9 mouse cellular contexts compared by ENCODE assay signal in genomic region chr12:113100448-113101076, GRCm38 (mm10). TPM values are rescaled to one million over a fixed set of nuclear protein-coding genes. Genes with fewer than 3 reads are reported as not detected.
DNase-seq lines count a peak whose midpoint lies in the region; ATAC-seq and TF ChIP-seq lines count a peak whose summit lies in the region.
"Had no signal": no experiment of that assay in that cellular context is flagged by ENCODE, and none has a peak within 500 bp of the region (broad histone marks: within the 10 kb centered on the region; RNA-seq: fewer than 3 reads in every experiment).

No protein-coding gene starts in this region.

- ATAC-seq in embryonic facial prominence, embryonic 13.5 days (ENCODE audit: insufficient number of reproducible peaks, insufficient read depth, low FRiP score, low TSS enrichment, low read depth): no peak
- no peak for ATAC-seq in hindbrain, embryonic 15.5 days (ENCODE audit: low FRiP score, low read depth)
- ATAC-seq in activated CD4-positive, CD25-positive, alpha-beta regulatory T cell, adult 4 months: no peak

- H3K36me3 ChIP-seq in embryonic facial prominence, embryonic 13.5 days: peaks cover 28% of the 10 kb centered on the region
- no peaks in the 10 kb centered on the region for H3K36me3 ChIP-seq in hindbrain, embryonic 15.5 days

- peak overlapping the region; percentile 3; the same call in 1 of the 2 replicates for H3K27ac ChIP-seq in layer of hippocampus, adult 2 months
- H3K27ac ChIP-seq in embryonic facial prominence, embryonic 13.5 days: no peak overlapping the region
- H3K27ac ChIP-seq in hindbrain, embryonic 15.5 days (replicated peaks): 0 out of 2 replicates have a peak overlapping the region, but pooled peaks have one; percentile 32

- no peak for DNase-seq in layer of hippocampus, adult 2 months (ENCODE audit: low spot score in 2 of 2)
- DNase-seq in layer of hippocampus, adult 11-12 months (ENCODE audit: low spot score): no peak
- peak; percentile 13 for DNase-seq in MN1 (ENCODE audit: low spot score)
- DNase-seq in naive thymus-derived CD4-positive, alpha-beta T cell, adult 2 months (ENCODE audit: low read depth): peak; percentile 29
- DNase-seq in spleen, postnatal 4 days (ENCODE audit: low spot score in 2 of 2): no peak

- no peaks in the 10 kb centered on the region for H3K27me3 ChIP-seq in embryonic facial prominence, embryonic 13.5 days
- no peaks in the 10 kb centered on the region for H3K27me3 ChIP-seq in hindbrain, embryonic 15.5 days

- no peak for TF ChIP-seq CTCF in layer of hippocampus, adult 2 months (conservative IDR thresholded peaks at IDR 0.05)

- peak overlapping the region; percentile 93; the same call in 1 of the 2 replicates for H3K4me2 ChIP-seq in embryonic facial prominence, embryonic 13.5 days
- peak overlapping the region; percentile 85 for H3K4me2 ChIP-seq in hindbrain, embryonic 15.5 days

- H3K4me1 ChIP-seq in embryonic facial prominence, embryonic 13.5 days: peaks cover 42% of the 10 kb centered on the region
- peaks cover 59% of the 10 kb centered on the region for H3K4me1 ChIP-seq in hindbrain, embryonic 15.5 days (replicated peaks)

- peaks cover under 1% of the 10 kb centered on the region; the same call in 1 of the 2 replicates for H3K9me3 ChIP-seq in embryonic facial prominence, embryonic 13.5 days
- H3K9me3 ChIP-seq in hindbrain, embryonic 15.5 days: no peaks in the 10 kb centered on the region

- no peak overlapping the region for H3K4me3 ChIP-seq in layer of hippocampus, adult 2 months
- no peak overlapping the region for H3K4me3 ChIP-seq in embryonic facial prominence, embryonic 13.5 days
- H3K4me3 ChIP-seq in hindbrain, embryonic 15.5 days: no peak overlapping the region

- 77% methylated on average over 5 of the region's 5 CpGs for WGBS in embryonic facial prominence, embryonic 13.5 days
- WGBS in hindbrain, embryonic 15.5 days: 67% methylated on average over 5 of the region's 5 CpGs

- peak overlapping the region; percentile 1; the same call in 1 of the 2 replicates for H3K9ac ChIP-seq in embryonic facial prominence, embryonic 13.5 days
- H3K9ac ChIP-seq in hindbrain, embryonic 15.5 days: no peak overlapping the region

RNA-seq across cellular contexts. Expression of gene Mta1, which starts 2.5 kb away (rescaled TPM):
- 10 to 100 TPM; 76.0 to 76.9 TPM for total RNA-seq in layer of hippocampus, adult 2 months (2021)
- polyA plus RNA-seq in embryonic facial prominence, embryonic 13.5 days (2015; fragmentation: Nextera tagmentation; extraction: Ambion mirVana): 18.5 and 18.6 TPM in 2 replicates
- polyA plus RNA-seq in hindbrain, embryonic 15.5 days (2015; fragmentation: Nextera tagmentation; extraction: Ambion mirVana): 16.3 and 16.6 TPM in 2 replicates
- polyA plus RNA-seq in activated CD4-positive, CD25-positive, alpha-beta regulatory T cell, adult 4 months (2017; shearing (Covaris generic)): 10 to 100 TPM; 12.9 to 16.0 TPM

RNA-seq across cellular contexts. Expression of gene Tex22, which starts 26.3 kb away (rescaled TPM):
- 1 to 10 TPM in 1 of 2 experiments, under 1 TPM in 1; 0.81 to 2.1 TPM for total RNA-seq in layer of hippocampus, adult 2 months (2021)
- not detected in 2 replicates for polyA plus RNA-seq in embryonic facial prominence, embryonic 13.5 days (2015; fragmentation: Nextera tagmentation; extraction: Ambion mirVana)
- polyA plus RNA-seq in hindbrain, embryonic 15.5 days (2015; fragmentation: Nextera tagmentation; extraction: Ambion mirVana): not detected in 2 replicates
- polyA plus RNA-seq in activated CD4-positive, CD25-positive, alpha-beta regulatory T cell, adult 4 months (2017; shearing (Covaris generic)): under 1 TPM in 1 of 2 experiments, not detected in 1; 0.29 TPM
- total RNA-seq: hematopoietic stem cell, adult 5-6 weeks had no signal

RNA-seq across cellular contexts. Expression of gene Crip2, which starts 39.5 kb away (rescaled TPM):
- 10 to 100 TPM; 90.3 to 99.5 TPM for total RNA-seq in layer of hippocampus, adult 2 months (2021)
- 63.4 and 72.3 TPM in 2 replicates for polyA plus RNA-seq in embryonic facial prominence, embryonic 13.5 days (2015; fragmentation: Nextera tagmentation; extraction: Ambion mirVana)
- 294 and 336 TPM in 2 replicates for polyA plus RNA-seq in hindbrain, embryonic 15.5 days (2015; fragmentation: Nextera tagmentation; extraction: Ambion mirVana)
- 1 to 10 TPM; 4.5 to 5.6 TPM for polyA plus RNA-seq in activated CD4-positive, CD25-positive, alpha-beta regulatory T cell, adult 4 months (2017; shearing (Covaris generic))

RNA-seq across cellular contexts. Expression of gene Crip1, which starts 45.6 kb away (rescaled TPM):
- 10 to 100 TPM; 11.9 to 12.9 TPM for total RNA-seq in layer of hippocampus, adult 2 months (2021)
- 224 and 230 TPM in 2 replicates for polyA plus RNA-seq in embryonic facial prominence, embryonic 13.5 days (2015; fragmentation: Nextera tagmentation; extraction: Ambion mirVana)
- polyA plus RNA-seq in hindbrain, embryonic 15.5 days (2015; fragmentation: Nextera tagmentation; extraction: Ambion mirVana): 29.2 and 34.7 TPM in 2 replicates
- polyA plus RNA-seq in activated CD4-positive, CD25-positive, alpha-beta regulatory T cell, adult 4 months (2017; shearing (Covaris generic)): 1,000 to 10,000 TPM; 1,240 to 2,098 TPM

RNA-seq across cellular contexts. Expression of gene Tedc1, which starts 55.7 kb away (rescaled TPM):
- total RNA-seq in layer of hippocampus, adult 2 months (2021): 1 to 10 TPM; 1.3 to 1.4 TPM
- 32.0 and 33.9 TPM in 2 replicates for polyA plus RNA-seq in embryonic facial prominence, embryonic 13.5 days (2015; fragmentation: Nextera tagmentation; extraction: Ambion mirVana)
- polyA plus RNA-seq in hindbrain, embryonic 15.5 days (2015; fragmentation: Nextera tagmentation; extraction: Ambion mirVana): 18.3 and 23.6 TPM in 2 replicates
- 1 to 10 TPM; 3.5 to 5.0 TPM for polyA plus RNA-seq in activated CD4-positive, CD25-positive, alpha-beta regulatory T cell, adult 4 months (2017; shearing (Covaris generic))

Comparison
In these comparisons a context has a peak if more than half of its experiments do, and no peak if none do; other contexts are left out.
1. DNase-seq: peak in MN1 (single experiment) and naive thymus-derived CD4-positive, alpha-beta T cell, adult 2 months (single experiment); none in layer of hippocampus, adult 2 months (0 of 2), layer of hippocampus, adult 11-12 months (single experiment) and spleen, postnatal 4 days (0 of 2).